Mouse (Mus musculus): ENCODE results near the gene Wdr35. TPM values are rescaled to one million over a fixed set of nuclear protein-coding genes. Genes with fewer than 3 reads are reported as not detected.

Gene Wdr35
- polyA plus RNA-seq, 1 experiment from 2014 or later: 25.3 TPM

DNA sequence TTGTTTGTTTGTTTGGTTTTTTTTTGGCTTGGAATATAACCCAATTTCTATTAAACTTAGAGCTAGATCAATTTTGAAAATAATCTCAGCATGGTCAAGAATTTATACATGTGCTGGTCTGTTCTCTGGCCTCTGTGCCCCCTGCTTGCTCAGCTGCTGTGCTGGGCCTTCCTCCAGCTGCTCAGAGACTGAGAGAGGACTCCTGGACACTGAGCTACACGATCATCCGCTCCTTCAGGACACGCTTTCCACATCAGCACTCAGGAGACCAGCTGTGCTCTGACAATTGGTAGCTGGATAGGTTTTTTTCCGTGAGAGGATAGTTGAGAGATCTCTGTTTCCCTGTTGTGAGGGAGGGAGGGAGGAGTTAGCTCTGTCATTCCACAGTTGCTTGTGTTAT lies 36.6 kb downstream of the Wdr35 start:
- Histone ChIP-seq H3K9me3 (replicated peaks; ENCODE audit: control insufficient read depth, low read length) (no peaks in the 10 kb centered on the region), H3K27ac (replicated peaks; ENCODE audit: low read depth, low read length) (no peak overlapping the region), H3K4me3 (ENCODE audit: low read depth, low read length) (no peak overlapping the region), H3K9ac (replicated peaks; ENCODE audit: low read length) (no peak overlapping the region), H3K27me3 (ENCODE audit: control insufficient read depth, insufficient read depth, low read length) (no peaks in the 10 kb centered on the region), H3K36me3 (replicated peaks; ENCODE audit: control insufficient read depth, insufficient read depth, low read depth, low read length) (no peaks in the 10 kb centered on the region), H3K4me1 (ENCODE audit: control insufficient read depth, insufficient read depth, low read length) (no peaks in the 10 kb centered on the region), H3K4me2 (ENCODE audit: low read depth, low read length) (no peak overlapping the region)
- DNase-seq (ENCODE audit: low spot score) (no peak), ATAC-seq (replicated peaks; ENCODE audit: insufficient number of reproducible peaks, low FRiP score, low TSS enrichment, low read depth) (no peak)
- 72% methylated on average over 4 of the region's 4 CpGs for WGBS

GRCm38 (mm10) chr12:9016376-9016775 lies 42.7 kb downstream of the Wdr35 start:
- no peak overlapping the region for H3K4me2 ChIP-seq (ENCODE audit: low read depth, low read length)
- no peak for DNase-seq (ENCODE audit: low spot score)
- H3K27me3 ChIP-seq (ENCODE audit: control insufficient read depth, insufficient read depth, low read length): no peaks in the 10 kb centered on the region
- H3K4me3 ChIP-seq (ENCODE audit: low read depth, low read length): no peak overlapping the region
- 91% methylated on average over 9 of the region's 9 CpGs for WGBS
- H3K9ac ChIP-seq (replicated peaks; ENCODE audit: low read length): no peak overlapping the region
- ATAC-seq (replicated peaks; ENCODE audit: insufficient number of reproducible peaks, low FRiP score, low TSS enrichment, low read depth): no peak
- no peak overlapping the region for H3K27ac ChIP-seq (replicated peaks; ENCODE audit: low read depth, low read length)
- no peaks in the 10 kb centered on the region for H3K4me1 ChIP-seq (ENCODE audit: control insufficient read depth, insufficient read depth, low read length)
- H3K9me3 ChIP-seq (replicated peaks; ENCODE audit: control insufficient read depth, low read length): no peaks in the 10 kb centered on the region
- H3K36me3 ChIP-seq (replicated peaks; ENCODE audit: control insufficient read depth, insufficient read depth, low read depth, low read length): no peaks in the 10 kb centered on the region

DNA sequence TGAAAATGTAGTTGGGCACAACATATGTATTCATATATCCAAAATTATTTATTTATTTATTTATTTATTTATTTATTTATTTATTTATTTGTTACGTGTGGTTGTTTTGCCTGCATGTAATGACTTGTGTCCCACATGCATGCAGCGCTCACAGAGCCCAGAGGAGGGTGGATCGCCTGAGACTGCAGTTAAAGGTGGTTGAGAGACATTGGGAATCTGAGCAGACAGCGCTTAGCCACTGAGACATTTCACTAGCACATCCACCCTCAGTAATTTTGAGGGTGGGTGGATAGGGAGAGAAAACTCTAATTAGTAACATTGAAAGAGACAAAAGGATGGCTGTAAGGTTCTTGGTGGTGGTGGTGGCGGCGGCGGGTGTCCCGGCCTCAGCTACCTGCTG lies 46.7 kb downstream of the Wdr35 start:
- Histone ChIP-seq H3K36me3 (replicated peaks; ENCODE audit: control insufficient read depth, insufficient read depth, low read depth, low read length) (no peaks in the 10 kb centered on the region), H3K4me1 (ENCODE audit: control insufficient read depth, insufficient read depth, low read length) (no peaks in the 10 kb centered on the region), H3K9me3 (replicated peaks; ENCODE audit: control insufficient read depth, low read length) (no peaks in the 10 kb centered on the region), H3K27me3 (ENCODE audit: control insufficient read depth, insufficient read depth, low read length) (no peaks in the 10 kb centered on the region), H3K4me3 (ENCODE audit: low read depth, low read length) (no peak overlapping the region), H3K4me2 (ENCODE audit: low read depth, low read length) (no peak overlapping the region), H3K9ac (replicated peaks; ENCODE audit: low read length) (no peak overlapping the region), H3K27ac (replicated peaks; ENCODE audit: low read depth, low read length) (no peak overlapping the region)
- ATAC-seq (replicated peaks; ENCODE audit: insufficient number of reproducible peaks, low FRiP score, low TSS enrichment, low read depth) (no peak), DNase-seq (ENCODE audit: low spot score) (no peak)
- 87% methylated on average over 8 of the region's 8 CpGs for WGBS

DNA sequence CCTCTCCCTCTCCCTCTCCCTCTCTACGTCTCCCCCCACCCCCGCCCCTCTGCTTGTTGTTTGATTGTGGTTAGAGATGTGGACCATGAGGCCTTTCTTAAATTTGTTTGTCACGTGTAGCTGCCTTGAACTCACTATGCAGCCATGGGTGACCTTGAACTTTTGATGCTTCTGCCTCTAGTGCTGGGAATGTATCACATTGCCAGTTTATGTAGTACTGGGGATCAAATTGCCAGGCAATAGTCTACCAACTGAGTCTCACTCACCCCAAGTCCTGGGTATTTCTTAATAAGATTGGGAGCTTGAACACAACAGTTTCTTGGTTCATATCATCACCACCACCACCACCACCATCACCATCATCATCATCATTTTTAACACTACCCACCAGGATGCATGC lies 47.3 kb downstream of the Wdr35 start:
- no peak for DNase-seq (ENCODE audit: low spot score)
- no peak overlapping the region for H3K27ac ChIP-seq (replicated peaks; ENCODE audit: low read depth, low read length)
- whole genome bisulfite sequencing: 67% methylated on average over 3 of the region's 3 CpGs
- no peaks in the 10 kb centered on the region for H3K27me3 ChIP-seq (ENCODE audit: control insufficient read depth, insufficient read depth, low read length)
- H3K4me2 ChIP-seq (ENCODE audit: low read depth, low read length): no peak overlapping the region
- H3K9me3 ChIP-seq (replicated peaks; ENCODE audit: control insufficient read depth, low read length): no peaks in the 10 kb centered on the region
- no peak overlapping the region for H3K9ac ChIP-seq (replicated peaks; ENCODE audit: low read length)
- H3K4me3 ChIP-seq (ENCODE audit: low read depth, low read length): no peak overlapping the region
- no peaks in the 10 kb centered on the region for H3K36me3 ChIP-seq (replicated peaks; ENCODE audit: control insufficient read depth, insufficient read depth, low read depth, low read length)
- no peak for ATAC-seq (replicated peaks; ENCODE audit: insufficient number of reproducible peaks, low FRiP score, low TSS enrichment, low read depth)
- H3K4me1 ChIP-seq (ENCODE audit: control insufficient read depth, insufficient read depth, low read length): no peaks in the 10 kb centered on the region

GRCm38 (mm10) chr12:9023031-9023430 lies 49.3 kb downstream of the Wdr35 start:
- H3K4me1 ChIP-seq (ENCODE audit: control insufficient read depth, insufficient read depth, low read length): no peaks in the 10 kb centered on the region
- 55% methylated on average over 4 of the region's 4 CpGs for WGBS

GRCm38 (mm10) chr12:9024071-9024470 lies 50.4 kb downstream of the Wdr35 start:
- Histone ChIP-seq H3K9ac (replicated peaks; ENCODE audit: low read length) (no peak overlapping the region), H3K4me3 (ENCODE audit: low read depth, low read length) (no peak overlapping the region), H3K36me3 (replicated peaks; ENCODE audit: control insufficient read depth, insufficient read depth, low read depth, low read length) (no peaks in the 10 kb centered on the region), H3K4me1 (ENCODE audit: control insufficient read depth, insufficient read depth, low read length) (no peaks in the 10 kb centered on the region), H3K4me2 (ENCODE audit: low read depth, low read length) (no peak overlapping the region), H3K27me3 (ENCODE audit: control insufficient read depth, insufficient read depth, low read length) (no peaks in the 10 kb centered on the region), H3K27ac (replicated peaks; ENCODE audit: low read depth, low read length) (no peak overlapping the region), H3K9me3 (replicated peaks; ENCODE audit: control insufficient read depth, low read length) (no peaks in the 10 kb centered on the region)
- no peak for ATAC-seq (replicated peaks; ENCODE audit: insufficient number of reproducible peaks, low FRiP score, low TSS enrichment, low read depth)
- no peak for DNase-seq (ENCODE audit: low spot score)
- whole genome bisulfite sequencing: 88% methylated on average over 14 of the region's 14 CpGs

More at GRCm38 (mm10) chr12:9023031-9023430, 49.3 kb downstream of the Wdr35 start:
- Histone ChIP-seq H3K36me3 (replicated peaks; ENCODE audit: control insufficient read depth, insufficient read depth, low read depth, low read length) (no peaks in the 10 kb centered on the region), H3K9ac (replicated peaks; ENCODE audit: low read length) (no peak overlapping the region), H3K27me3 (ENCODE audit: control insufficient read depth, insufficient read depth, low read length) (no peaks in the 10 kb centered on the region), H3K4me2 (ENCODE audit: low read depth, low read length) (no peak overlapping the region), H3K27ac (replicated peaks; ENCODE audit: low read depth, low read length) (no peak overlapping the region), H3K4me3 (ENCODE audit: low read depth, low read length) (no peak overlapping the region), H3K9me3 (replicated peaks; ENCODE audit: control insufficient read depth, low read length) (no peaks in the 10 kb centered on the region)
- DNase-seq (ENCODE audit: low spot score) (no peak), ATAC-seq (replicated peaks; ENCODE audit: insufficient number of reproducible peaks, low FRiP score, low TSS enrichment, low read depth) (no peak)

- no peak for ATAC-seq (replicated peaks; ENCODE audit: insufficient number of reproducible peaks, low FRiP score, low TSS enrichment, low read depth)
- WGBS: 89% methylated on average over 13 of the region's 13 CpGs
- H3K4me3 ChIP-seq (ENCODE audit: low read depth, low read length): no peak overlapping the region
These were observed 51.0 kb downstream of the Wdr35 start for GRCm38 (mm10) chr12:9024736-9025135.

DNA sequence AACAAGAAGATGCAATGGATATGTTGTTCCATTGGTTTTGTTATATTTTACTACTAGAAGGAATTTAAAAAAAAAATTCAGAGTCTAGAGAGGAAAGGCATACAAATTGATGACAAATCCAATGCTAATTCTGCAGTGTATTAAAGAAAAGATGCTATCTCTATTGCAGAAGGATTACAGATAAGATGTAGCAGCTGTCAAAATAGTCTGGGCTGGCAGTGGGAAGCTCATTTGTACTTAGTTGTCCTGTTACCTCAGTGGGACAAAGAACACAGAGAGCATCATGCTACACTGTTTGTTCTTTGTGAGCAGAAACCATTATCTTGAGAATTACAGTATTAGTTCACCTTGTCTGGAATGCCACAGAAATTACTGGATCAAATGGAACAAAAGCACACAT lies 53.2 kb downstream of the Wdr35 start:
- no peak overlapping the region for H3K4me3 ChIP-seq (ENCODE audit: low read depth, low read length)
- no peak overlapping the region for H3K9ac ChIP-seq (replicated peaks; ENCODE audit: low read length)
- H3K4me2 ChIP-seq (ENCODE audit: low read depth, low read length): no peak overlapping the region
- ATAC-seq (replicated peaks; ENCODE audit: insufficient number of reproducible peaks, low FRiP score, low TSS enrichment, low read depth): no peak
- no peaks in the 10 kb centered on the region for H3K9me3 ChIP-seq (replicated peaks; ENCODE audit: control insufficient read depth, low read length)
- no peaks in the 10 kb centered on the region for H3K36me3 ChIP-seq (replicated peaks; ENCODE audit: control insufficient read depth, insufficient read depth, low read depth, low read length)
- no peaks in the 10 kb centered on the region for H3K4me1 ChIP-seq (ENCODE audit: control insufficient read depth, insufficient read depth, low read length)
- no peaks in the 10 kb centered on the region for H3K27me3 ChIP-seq (ENCODE audit: control insufficient read depth, insufficient read depth, low read length)
- no peak for DNase-seq (ENCODE audit: low spot score)
- H3K27ac ChIP-seq (replicated peaks; ENCODE audit: low read depth, low read length): no peak overlapping the region

More at GRCm38 (mm10) chr12:9024736-9025135, 51.0 kb downstream of the Wdr35 start:
- Histone ChIP-seq H3K9me3 (replicated peaks; ENCODE audit: control insufficient read depth, low read length) (no peaks in the 10 kb centered on the region), H3K4me1 (ENCODE audit: control insufficient read depth, insufficient read depth, low read length) (no peaks in the 10 kb centered on the region), H3K9ac (replicated peaks; ENCODE audit: low read length) (no peak overlapping the region), H3K27ac (replicated peaks; ENCODE audit: low read depth, low read length) (no peak overlapping the region), H3K27me3 (ENCODE audit: control insufficient read depth, insufficient read depth, low read length) (no peaks in the 10 kb centered on the region), H3K4me2 (ENCODE audit: low read depth, low read length) (no peak overlapping the region), H3K36me3 (replicated peaks; ENCODE audit: control insufficient read depth, insufficient read depth, low read depth, low read length) (no peaks in the 10 kb centered on the region)
- DNase-seq (ENCODE audit: low spot score): no peak

All from embryonic facial prominence, embryonic 11.5 days (tissue).